Mouse (Mus musculus): ENCODE data around the gene Rin3. TPM values are rescaled to one million over a fixed set of nuclear protein-coding genes. Genes with fewer than 3 reads are reported as not detected.

Rin3 gene
- polyA plus RNA-seq, 1 experiment from 2014 or later = 6.1 TPM

- 93% methylated on average over 1 of the region's 1 CpGs for WGBS
- ATAC-seq (replicated peaks; ENCODE audit: low FRiP score) (no peak), DNase-seq (ENCODE audit: low spot score) (no peak)
- Histone ChIP-seq H3K27ac (ENCODE audit: low read depth, low read length) (no peak overlapping the region), H3K36me3 (ENCODE audit: control insufficient read depth, insufficient read depth, low read length) (no peaks in the 10 kb centered on the region), H3K9ac (ENCODE audit: low read length) (no peak overlapping the region), H3K9me3 (ENCODE audit: control insufficient read depth, low read length) (no peaks in the 10 kb centered on the region), H3K4me2 (ENCODE audit: low read depth, low read length, severe bottlenecking) (no peak overlapping the region), H3K4me1 (replicated peaks; ENCODE audit: control insufficient read depth, insufficient read depth, low read length) (no peaks in the 10 kb centered on the region), H3K27me3 (ENCODE audit: control insufficient read depth, insufficient read depth, low read length) (no peaks in the 10 kb centered on the region), H3K4me3 (ENCODE audit: low read depth, low read length) (no peak overlapping the region)
Measured at GRCm38 (mm10) chr12:102356781-102357180, 73.9 kb downstream of the Rin3 start.

GRCm38 (mm10) chr12:102359390-102359789 is 76.5 kb downstream of the Rin3 start:
- H3K9me3 ChIP-seq (ENCODE audit: control insufficient read depth, low read length) = no peaks in the 10 kb centered on the region
- no peak for ATAC-seq (replicated peaks; ENCODE audit: low FRiP score)
- H3K4me1 ChIP-seq (replicated peaks; ENCODE audit: control insufficient read depth, insufficient read depth, low read length) = no peaks in the 10 kb centered on the region
- H3K36me3 ChIP-seq (ENCODE audit: control insufficient read depth, insufficient read depth, low read length) = no peaks in the 10 kb centered on the region
- no peak overlapping the region for H3K4me2 ChIP-seq (ENCODE audit: low read depth, low read length, severe bottlenecking)
- H3K4me3 ChIP-seq (ENCODE audit: low read depth, low read length) = no peak overlapping the region
- no peak overlapping the region for H3K9ac ChIP-seq (ENCODE audit: low read length)
- WGBS = 86% methylated on average over 4 of the region's 4 CpGs
- no peak for DNase-seq (ENCODE audit: low spot score)
- no peaks in the 10 kb centered on the region for H3K27me3 ChIP-seq (ENCODE audit: control insufficient read depth, insufficient read depth, low read length)
- H3K27ac ChIP-seq (ENCODE audit: low read depth, low read length) = no peak overlapping the region

GRCm38 (mm10) chr12:102361189-102362161 is 78.6 kb downstream of the Rin3 start:
- WGBS = 82% methylated on average over 10 of the region's 10 CpGs
- Histone ChIP-seq H3K4me3 (ENCODE audit: low read depth, low read length) (no peak overlapping the region), H3K27me3 (ENCODE audit: control insufficient read depth, insufficient read depth, low read length) (no peaks in the 10 kb centered on the region), H3K4me1 (replicated peaks; ENCODE audit: control insufficient read depth, insufficient read depth, low read length) (no peaks in the 10 kb centered on the region), H3K27ac (ENCODE audit: low read depth, low read length) (no peak overlapping the region), H3K36me3 (ENCODE audit: control insufficient read depth, insufficient read depth, low read length) (no peaks in the 10 kb centered on the region), H3K9me3 (ENCODE audit: control insufficient read depth, low read length) (no peaks in the 10 kb centered on the region), H3K4me2 (ENCODE audit: low read depth, low read length, severe bottlenecking) (no peak overlapping the region), H3K9ac (ENCODE audit: low read length) (no peak overlapping the region)
- ATAC-seq (replicated peaks; ENCODE audit: low FRiP score) = no peak
- no peak for DNase-seq (ENCODE audit: low spot score)

- WGBS = 95% methylated on average over 7 of the region's 7 CpGs
- no peak for ATAC-seq (replicated peaks; ENCODE audit: low FRiP score)
Measured at GRCm38 (mm10) chr12:102365016-102365415, 82.2 kb downstream of the Rin3 start.

GRCm38 (mm10) chr12:102366126-102366816 is 83.4 kb downstream of the Rin3 start:
- Histone ChIP-seq H3K9me3 (ENCODE audit: control insufficient read depth, low read length) (no peaks in the 10 kb centered on the region), H3K36me3 (ENCODE audit: control insufficient read depth, insufficient read depth, low read length) (no peaks in the 10 kb centered on the region), H3K27me3 (ENCODE audit: control insufficient read depth, insufficient read depth, low read length) (no peaks in the 10 kb centered on the region), H3K4me3 (ENCODE audit: low read depth, low read length) (no peak overlapping the region), H3K9ac (ENCODE audit: low read length) (no peak overlapping the region), H3K4me2 (ENCODE audit: low read depth, low read length, severe bottlenecking) (no peak overlapping the region), H3K4me1 (replicated peaks; ENCODE audit: control insufficient read depth, insufficient read depth, low read length) (no peaks in the 10 kb centered on the region), H3K27ac (ENCODE audit: low read depth, low read length) (no peak overlapping the region)
- DNase-seq (ENCODE audit: low spot score) = no peak
- ATAC-seq (replicated peaks; ENCODE audit: low FRiP score) = no peak
- 87% methylated on average over 9 of the region's 9 CpGs for WGBS

More at GRCm38 (mm10) chr12:102365016-102365415, 82.2 kb downstream of the Rin3 start:
- Histone ChIP-seq H3K27ac (ENCODE audit: low read depth, low read length) (no peak overlapping the region), H3K4me2 (ENCODE audit: low read depth, low read length, severe bottlenecking) (no peak overlapping the region), H3K4me1 (replicated peaks; ENCODE audit: control insufficient read depth, insufficient read depth, low read length) (no peaks in the 10 kb centered on the region), H3K27me3 (ENCODE audit: control insufficient read depth, insufficient read depth, low read length) (no peaks in the 10 kb centered on the region), H3K9me3 (ENCODE audit: control insufficient read depth, low read length) (no peaks in the 10 kb centered on the region), H3K9ac (ENCODE audit: low read length) (no peak overlapping the region), H3K4me3 (ENCODE audit: low read depth, low read length) (no peak overlapping the region), H3K36me3 (ENCODE audit: control insufficient read depth, insufficient read depth, low read length) (no peaks in the 10 kb centered on the region)
- DNase-seq (ENCODE audit: low spot score) = no peak

- no peaks in the 10 kb centered on the region for H3K9me3 ChIP-seq (ENCODE audit: control insufficient read depth, low read length)
- no peak overlapping the region for H3K4me3 ChIP-seq (ENCODE audit: low read depth, low read length)
- no peak overlapping the region for H3K4me2 ChIP-seq (ENCODE audit: low read depth, low read length, severe bottlenecking)
- no peak for ATAC-seq (replicated peaks; ENCODE audit: low FRiP score)
- DNase-seq (ENCODE audit: low spot score) = no peak
- H3K9ac ChIP-seq (ENCODE audit: low read length) = no peak overlapping the region
- WGBS = 78% methylated on average over 3 of the region's 3 CpGs
- no peaks in the 10 kb centered on the region for H3K27me3 ChIP-seq (ENCODE audit: control insufficient read depth, insufficient read depth, low read length)
- H3K27ac ChIP-seq (ENCODE audit: low read depth, low read length) = no peak overlapping the region
- H3K4me1 ChIP-seq (replicated peaks; ENCODE audit: control insufficient read depth, insufficient read depth, low read length) = no peaks in the 10 kb centered on the region
- H3K36me3 ChIP-seq (ENCODE audit: control insufficient read depth, insufficient read depth, low read length) = no peaks in the 10 kb centered on the region
Measured at GRCm38 (mm10) chr12:102367075-102367474, 84.2 kb downstream of the Rin3 start.

- DNase-seq (ENCODE audit: low spot score) (no peak), ATAC-seq (replicated peaks; ENCODE audit: low FRiP score) (no peak)
- 80% methylated on average over 7 of the region's 7 CpGs for WGBS
- Histone ChIP-seq H3K36me3 (ENCODE audit: control insufficient read depth, insufficient read depth, low read length) (no peaks in the 10 kb centered on the region), H3K4me3 (ENCODE audit: low read depth, low read length) (no peak overlapping the region), H3K9me3 (ENCODE audit: control insufficient read depth, low read length) (no peaks in the 10 kb centered on the region), H3K27ac (ENCODE audit: low read depth, low read length) (no peak overlapping the region), H3K4me1 (replicated peaks; ENCODE audit: control insufficient read depth, insufficient read depth, low read length) (no peaks in the 10 kb centered on the region), H3K4me2 (ENCODE audit: low read depth, low read length, severe bottlenecking) (no peak overlapping the region), H3K27me3 (ENCODE audit: control insufficient read depth, insufficient read depth, low read length) (no peaks in the 10 kb centered on the region), H3K9ac (ENCODE audit: low read length) (no peak overlapping the region)
Measured at GRCm38 (mm10) chr12:102368066-102368465, 85.2 kb downstream of the Rin3 start.

GRCm38 (mm10) chr12:102368556-102368955 is 85.7 kb downstream of the Rin3 start:
- DNase-seq (ENCODE audit: low spot score) (no peak), ATAC-seq (replicated peaks; ENCODE audit: low FRiP score) (no peak)
- no peaks in the 10 kb centered on the region for H3K27me3 ChIP-seq (ENCODE audit: control insufficient read depth, insufficient read depth, low read length)
- H3K9ac ChIP-seq (ENCODE audit: low read length) = no peak overlapping the region
- H3K27ac ChIP-seq (ENCODE audit: low read depth, low read length) = no peak overlapping the region
- no peak overlapping the region for H3K4me2 ChIP-seq (ENCODE audit: low read depth, low read length, severe bottlenecking)
- no peaks in the 10 kb centered on the region for H3K9me3 ChIP-seq (ENCODE audit: control insufficient read depth, low read length)
- no peaks in the 10 kb centered on the region for H3K36me3 ChIP-seq (ENCODE audit: control insufficient read depth, insufficient read depth, low read length)
- WGBS = 88% methylated on average over 14 of the region's 14 CpGs
- no peaks in the 10 kb centered on the region for H3K4me1 ChIP-seq (replicated peaks; ENCODE audit: control insufficient read depth, insufficient read depth, low read length)
- H3K4me3 ChIP-seq (ENCODE audit: low read depth, low read length) = no peak overlapping the region
